Mouse (Mus musculus): ENCODE data around the gene Kcnip1.

Kcnip1 gene

DNA sequence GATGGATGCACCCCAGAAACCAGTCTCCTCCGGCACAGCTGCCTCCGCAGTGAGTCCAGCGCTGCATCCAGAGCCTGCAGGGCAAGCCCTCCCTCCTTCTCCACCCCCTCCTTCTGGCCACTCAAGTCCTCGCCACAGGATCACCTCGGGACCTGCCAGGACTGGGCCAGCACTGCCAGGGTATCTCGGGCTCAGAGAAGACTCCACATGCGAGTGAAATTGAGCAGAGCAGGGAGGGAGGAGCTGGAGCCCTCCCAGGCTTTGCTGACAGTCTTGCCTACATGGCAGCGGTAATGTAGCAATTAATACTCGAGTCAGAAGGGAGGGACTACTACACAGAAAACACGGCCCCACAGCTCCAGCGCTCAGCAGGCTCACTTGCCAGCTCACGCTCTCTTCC lies at the start of gene Kcnip1:
Gene Kcnip1, minus strand, starts transcription at position 215 of the 400 bp plus-strand sequence.
- DNase-seq (ENCODE audit: low spot score in 2 of 2) = no peak

DNA sequence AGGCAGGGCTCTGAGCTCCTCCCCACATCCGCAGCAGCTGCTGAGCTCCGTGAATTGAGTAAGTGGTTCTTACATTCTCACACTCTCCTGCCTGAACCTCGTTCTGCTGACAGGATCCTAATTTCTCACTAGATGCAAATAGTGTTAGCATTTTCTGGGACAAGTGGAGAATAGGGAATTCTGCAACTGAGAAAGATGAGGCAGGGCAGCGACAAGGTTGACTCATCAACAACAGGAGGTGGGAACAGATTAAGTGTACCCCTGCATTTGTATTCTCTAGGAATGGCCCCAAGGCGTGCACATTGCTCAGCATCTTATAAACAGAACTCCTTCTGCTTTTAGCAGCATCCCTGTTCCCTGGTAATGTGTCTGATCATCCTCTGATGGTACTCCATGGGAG lies 47.1 kb upstream of the Kcnip1 start:
- no peak for DNase-seq (ENCODE audit: low spot score in 2 of 2)

DNA sequence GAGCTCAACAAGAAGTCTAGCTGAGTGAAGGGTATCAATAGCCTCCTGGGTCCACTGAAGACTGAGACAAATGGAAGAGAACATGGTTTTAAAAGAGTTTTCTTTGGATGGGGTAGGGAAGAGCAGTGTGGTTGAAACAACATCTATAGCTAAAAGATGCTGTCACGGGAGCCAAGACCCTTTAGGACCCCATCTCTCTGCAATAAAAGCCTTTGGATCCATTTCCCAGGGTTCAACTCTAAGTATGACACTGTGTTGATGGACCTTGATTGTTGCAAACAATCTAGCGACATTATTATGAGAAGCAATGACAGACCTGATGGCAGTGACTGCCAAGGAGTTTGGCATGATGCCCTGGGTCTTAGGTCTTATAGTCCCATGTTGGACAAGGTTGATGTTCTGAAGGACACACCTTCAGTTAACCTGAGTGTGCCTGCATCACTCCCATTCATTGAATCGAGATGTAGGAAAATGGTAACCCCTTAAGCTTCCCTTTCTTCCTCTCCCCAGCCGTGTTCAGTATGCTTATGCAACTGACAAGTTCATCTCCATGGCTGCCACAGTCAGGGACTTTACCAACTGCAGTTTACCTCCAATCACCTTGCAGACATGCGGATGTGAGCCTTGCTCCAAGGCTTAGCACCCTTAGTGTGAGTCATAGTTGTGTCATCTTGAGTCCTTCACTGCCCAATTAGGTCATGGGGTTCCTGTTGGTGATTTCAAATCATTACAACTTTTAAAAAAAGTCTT lies 43.1 kb upstream of the Kcnip1 start:
- DNase-seq (ENCODE audit: low spot score in 2 of 2) = no peak

DNA sequence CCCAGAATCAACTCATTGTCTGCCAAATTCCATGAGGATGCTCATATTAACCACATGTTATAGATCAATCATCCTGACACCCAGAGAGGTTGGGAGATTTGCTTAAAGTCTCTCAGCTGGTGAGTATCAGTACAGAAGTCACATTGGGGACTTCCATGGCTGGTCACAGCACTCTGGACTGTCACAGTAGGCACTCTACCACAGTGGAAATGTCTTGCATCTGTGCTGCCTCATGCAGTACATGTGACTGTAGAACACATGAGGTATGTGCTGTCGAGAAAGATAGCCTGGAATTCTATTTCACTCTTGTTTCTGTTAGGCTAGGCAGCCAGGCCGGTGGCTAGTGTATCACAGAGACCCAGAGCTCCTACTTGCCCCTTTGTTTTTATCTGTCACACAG lies 41.8 kb upstream of the Kcnip1 start:
- DNase-seq (ENCODE audit: low spot score in 2 of 2) = no peak

DNA sequence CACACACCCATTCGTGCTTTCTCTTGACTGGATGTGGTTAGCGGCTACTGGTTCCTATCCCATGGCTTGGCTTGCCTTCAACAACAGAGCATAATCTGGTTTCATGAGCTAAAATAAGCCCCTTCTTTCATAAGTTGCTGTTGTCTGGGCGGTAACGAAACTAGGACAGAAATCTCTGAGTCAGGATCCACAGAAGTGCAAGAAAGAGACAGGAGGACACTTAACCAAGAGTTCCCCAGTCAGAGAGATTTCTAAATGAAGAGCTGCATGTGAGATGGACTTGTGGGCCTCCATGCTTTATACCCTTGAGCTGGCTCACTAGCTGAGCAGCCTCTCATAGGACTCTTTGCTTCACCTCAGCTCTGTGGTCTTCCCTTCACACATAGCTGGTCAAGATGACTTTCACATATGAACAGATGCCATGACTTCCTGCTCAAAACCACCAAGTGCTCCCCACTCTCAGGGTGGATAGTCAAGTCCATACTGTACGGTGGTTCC lies 41.1 kb upstream of the Kcnip1 start:
- DNase-seq (ENCODE audit: low spot score in 2 of 2) = no peak

DNA sequence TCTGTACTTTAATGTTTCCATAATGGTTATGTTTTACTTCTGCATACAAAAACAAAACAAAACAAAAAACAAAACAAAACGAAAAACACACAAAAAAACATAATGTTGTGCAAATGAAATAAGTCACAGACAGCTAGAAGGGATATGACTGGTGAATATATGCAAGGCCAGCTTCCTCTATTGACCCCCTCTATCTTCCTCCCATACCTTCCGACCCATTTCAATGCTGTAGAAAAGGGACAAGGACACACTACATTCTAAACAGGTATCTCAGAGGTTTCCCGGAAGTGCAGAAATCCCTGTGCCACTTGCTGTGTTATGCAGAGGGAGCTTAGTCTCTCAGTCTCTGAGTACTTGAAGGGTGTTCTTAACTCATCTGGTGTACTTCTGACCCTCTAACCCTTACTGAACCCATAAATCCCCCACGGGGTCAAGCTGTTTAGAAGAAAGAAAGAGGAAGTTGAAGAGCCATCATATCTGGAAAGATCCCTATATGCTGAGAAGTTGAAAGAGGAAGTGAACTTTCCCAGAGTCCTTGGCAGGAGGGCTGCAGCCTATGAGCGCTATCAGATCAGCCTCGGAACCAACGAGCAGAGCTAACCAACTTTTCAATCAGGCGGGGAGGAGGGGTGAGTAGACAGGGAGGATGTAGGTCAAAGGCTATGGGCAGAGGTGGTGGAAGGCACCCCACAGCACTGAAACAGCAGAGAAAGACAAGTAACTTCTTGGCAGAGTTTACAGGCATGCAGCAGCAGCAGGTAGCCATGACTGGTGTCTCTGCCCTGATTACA lies 38.3 kb upstream of the Kcnip1 start:
- no peak for DNase-seq (ENCODE audit: low spot score in 2 of 2)

DNA sequence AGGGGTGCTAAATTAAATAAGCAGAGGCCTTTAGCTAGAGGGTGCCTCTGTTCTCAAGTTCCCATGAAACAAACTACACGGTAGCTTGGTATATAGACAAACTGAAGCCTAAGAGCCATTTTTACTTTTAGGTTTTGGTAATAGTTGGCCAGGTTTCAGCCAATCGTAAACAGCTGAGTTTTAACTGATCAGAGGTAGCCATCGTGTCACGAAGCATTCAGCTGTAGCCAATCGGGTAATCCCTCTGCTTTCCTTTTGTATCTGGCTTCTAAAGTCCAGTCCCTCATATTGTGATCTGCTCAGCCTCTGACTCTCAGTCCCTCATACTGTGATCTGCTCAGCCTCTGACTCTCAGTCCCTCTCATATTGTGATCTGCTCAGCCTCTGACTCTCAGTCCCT lies 36.7 kb upstream of the Kcnip1 start:
- no peak for DNase-seq (ENCODE audit: low spot score in 2 of 2)

DNA sequence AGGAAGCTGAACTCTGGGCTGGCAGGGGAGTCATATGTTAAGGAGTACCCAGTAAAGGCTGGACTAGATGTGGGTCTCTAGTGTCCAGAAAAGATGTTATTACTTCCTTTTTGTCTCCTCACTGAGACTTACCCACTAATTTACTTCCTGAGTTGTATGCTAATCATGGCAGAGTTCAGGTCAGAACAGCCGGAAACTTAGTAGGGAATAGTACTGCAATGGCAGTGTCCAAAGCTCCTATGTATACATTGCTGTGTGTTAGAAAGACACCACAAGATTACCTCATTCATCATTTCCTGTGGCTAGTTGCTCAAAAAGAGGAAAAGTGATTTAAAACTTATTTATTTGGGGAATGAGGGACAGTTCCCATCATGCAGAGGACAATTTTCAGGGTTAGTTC lies 32.1 kb upstream of the Kcnip1 start:
- no peak for DNase-seq (ENCODE audit: low spot score in 2 of 2)

DNA sequence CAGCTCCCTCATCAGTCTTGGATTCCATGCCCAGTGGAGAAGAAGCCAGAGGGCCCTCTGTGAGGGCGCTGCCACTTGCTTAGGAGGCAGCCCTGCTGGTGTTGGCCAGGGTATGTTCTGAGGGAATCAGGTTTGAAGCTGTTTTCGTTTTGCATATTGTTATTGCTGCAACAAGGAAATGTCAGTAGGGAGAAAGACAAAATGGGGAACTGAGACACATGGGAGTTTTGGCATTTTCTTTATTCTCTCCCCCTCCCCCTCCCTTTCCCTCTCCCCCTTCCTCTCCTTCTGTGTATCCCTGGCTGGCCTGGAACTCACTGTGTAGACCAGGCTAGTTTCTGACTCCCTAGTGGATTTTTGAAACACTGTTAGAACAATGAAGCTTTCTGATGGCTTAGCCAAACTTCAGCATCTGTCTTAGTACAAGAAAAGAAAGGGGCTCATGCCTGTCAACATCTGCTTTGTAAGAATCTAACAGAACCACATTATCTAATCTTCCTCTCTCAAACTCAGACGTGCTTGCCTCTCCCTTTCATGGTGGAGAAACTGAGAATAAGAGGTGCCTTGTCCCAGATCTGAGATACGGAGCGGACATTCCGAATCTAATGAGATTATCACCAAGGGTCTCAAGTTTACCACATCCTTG lies 19.2 kb upstream of the Kcnip1 start:
- DNase-seq (ENCODE audit: low spot score in 2 of 2) = no peak

DNA sequence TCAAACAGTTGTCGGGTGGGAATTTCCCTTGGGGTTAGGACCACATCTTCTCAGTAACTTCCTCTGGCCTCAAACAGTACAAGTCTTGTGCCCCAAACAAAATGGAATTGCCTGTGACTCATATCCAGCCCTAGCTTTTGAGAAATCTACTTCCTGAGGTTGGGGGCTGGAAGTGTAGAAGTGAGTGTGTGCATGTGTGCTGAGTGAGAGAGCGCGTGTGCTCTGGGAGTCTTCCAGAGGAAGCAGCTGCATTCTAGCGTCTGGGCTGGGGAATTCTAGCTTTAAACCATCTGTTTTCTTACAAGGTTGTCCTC lies 17.9 kb upstream of the Kcnip1 start:
- no peak for DNase-seq (ENCODE audit: low spot score in 2 of 2)

DNA sequence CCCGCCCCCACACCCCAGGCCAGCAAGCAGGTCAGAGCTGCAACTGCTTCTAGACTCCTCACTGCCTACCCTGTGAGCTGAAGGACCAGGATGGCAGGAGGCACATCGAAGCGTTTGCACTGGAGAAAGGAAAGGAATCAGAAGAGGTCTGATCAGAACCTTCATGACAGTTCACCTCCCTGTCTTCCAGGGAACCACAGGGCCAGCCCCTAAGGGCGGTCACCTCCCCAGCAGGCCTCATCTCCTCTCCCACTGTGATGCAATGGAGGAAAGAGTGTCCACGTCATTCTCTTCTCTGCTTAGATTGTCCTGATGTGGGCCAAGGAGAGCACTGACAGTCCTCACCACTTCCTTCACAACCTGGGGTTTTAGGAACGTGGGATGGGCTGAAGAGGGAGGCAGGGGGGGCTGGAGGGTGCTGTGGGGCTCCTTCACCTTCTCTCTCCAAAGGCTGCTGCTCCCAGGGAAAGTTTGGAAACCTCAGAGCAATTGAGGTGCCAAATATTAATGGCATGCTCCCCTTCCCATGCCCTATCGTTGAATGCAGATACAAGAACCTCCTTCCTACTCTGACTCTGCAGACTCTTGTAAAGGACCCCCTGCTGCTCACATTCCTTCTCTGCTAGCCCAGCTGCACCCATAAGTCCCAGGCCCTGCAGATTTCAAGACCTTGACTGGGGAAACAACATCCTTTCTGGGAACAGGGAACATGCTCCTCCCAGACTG lies 17.3 kb upstream of the Kcnip1 start:
- no peak for DNase-seq (ENCODE audit: low spot score in 2 of 2)

DNA sequence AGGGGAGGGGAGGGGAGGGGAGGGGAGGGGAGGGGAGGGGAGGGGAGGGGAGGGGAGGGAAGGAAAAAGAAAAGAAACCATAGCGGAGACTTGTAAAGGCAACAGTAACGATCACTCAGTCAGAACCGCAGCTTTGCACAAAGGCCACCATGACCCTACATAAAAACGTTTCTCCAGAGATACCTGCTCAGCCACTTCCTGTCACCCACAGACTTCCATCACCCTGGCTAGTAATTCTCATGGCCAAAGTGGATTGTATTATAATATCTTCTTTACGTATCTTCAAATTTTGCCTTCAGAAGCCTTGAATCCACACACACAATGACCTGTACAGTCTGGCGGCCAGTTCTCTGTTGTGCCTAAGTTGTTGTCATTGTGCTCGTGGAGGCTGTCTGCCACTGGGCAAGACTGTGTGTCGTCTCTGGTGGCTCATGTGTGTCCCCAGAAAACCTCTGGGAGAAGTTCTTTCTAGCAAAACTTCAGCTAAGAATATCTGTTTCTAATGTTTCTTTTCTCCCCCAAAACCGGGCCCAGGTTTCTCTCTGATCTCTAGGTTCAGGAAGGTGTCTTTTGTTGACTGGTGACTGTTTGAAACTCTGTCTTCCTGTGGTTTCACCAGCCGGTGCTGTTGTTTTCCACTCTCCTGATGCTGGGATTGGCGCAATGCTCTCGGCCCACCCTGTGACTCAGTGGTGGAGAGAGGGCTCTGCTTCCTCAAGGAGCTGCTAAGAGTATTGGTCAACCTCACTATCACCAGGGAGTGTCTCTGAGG lies 16.6 kb upstream of the Kcnip1 start:
- no peak for DNase-seq (ENCODE audit: low spot score in 2 of 2)

DNA sequence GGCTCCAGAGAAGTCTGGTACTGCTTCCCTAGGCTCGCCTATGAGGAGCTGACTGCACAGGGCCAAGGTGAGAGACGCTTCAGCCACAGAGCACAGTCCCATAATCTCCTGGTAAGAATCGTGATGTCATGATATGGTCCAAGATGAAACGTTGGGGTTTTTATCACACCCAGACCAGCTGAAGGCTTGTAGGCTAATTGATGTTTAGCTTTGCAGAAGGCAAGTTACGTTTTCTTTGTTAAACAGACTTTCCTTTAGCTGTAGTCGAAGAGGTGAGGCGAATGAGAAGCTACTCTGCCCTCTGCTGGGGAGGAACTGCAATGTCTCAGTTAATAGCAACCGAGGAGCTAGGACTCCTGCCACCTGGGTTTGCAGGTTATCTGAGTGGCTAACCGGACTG lies 15.8 kb upstream of the Kcnip1 start:
- peak in 1 of 2 experiments; percentile 51 for DNase-seq (ENCODE audit: low spot score in 2 of 2)

DNA sequence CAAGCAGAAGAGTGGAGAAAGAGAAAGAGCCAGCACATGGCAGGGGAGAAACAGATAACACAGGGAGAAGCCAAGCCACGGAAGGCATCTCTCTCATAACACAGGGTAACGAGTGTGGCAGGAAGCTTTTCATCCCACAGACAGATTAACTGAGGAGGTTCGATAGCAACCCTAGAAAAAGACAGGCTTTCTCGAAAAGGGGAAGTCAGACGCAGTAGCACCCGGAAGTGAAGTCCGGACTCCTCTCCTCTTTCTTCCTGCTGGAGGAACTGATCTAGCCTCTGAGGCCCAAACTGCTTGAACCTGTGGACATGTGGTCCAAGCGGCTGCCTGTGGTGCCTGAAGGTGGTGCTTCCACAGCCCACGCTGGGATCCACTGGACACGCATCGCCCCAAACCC lies 15.3 kb upstream of the Kcnip1 start:
- DNase-seq (ENCODE audit: low spot score in 2 of 2) = no peak

DNA sequence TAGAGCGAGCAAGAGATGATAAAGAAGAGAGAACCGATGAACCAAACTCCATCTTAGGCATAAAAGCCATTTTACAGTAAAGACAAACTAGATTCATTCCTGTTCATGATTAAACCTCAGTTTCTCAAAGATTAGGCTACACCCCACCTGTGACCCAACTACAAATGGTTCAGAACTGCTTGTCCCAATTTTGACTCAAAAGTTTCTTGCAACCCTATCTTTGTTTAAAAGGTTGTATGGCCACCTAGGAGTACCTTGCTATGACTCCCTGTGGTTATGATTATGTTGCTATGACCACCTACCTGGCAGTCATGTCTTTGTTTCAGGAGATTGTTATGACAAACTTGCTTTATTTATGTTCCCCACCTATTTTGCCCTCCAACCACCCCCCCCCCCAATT lies 14.7 kb upstream of the Kcnip1 start:
- DNase-seq (ENCODE audit: low spot score in 2 of 2) = no peak

DNA sequence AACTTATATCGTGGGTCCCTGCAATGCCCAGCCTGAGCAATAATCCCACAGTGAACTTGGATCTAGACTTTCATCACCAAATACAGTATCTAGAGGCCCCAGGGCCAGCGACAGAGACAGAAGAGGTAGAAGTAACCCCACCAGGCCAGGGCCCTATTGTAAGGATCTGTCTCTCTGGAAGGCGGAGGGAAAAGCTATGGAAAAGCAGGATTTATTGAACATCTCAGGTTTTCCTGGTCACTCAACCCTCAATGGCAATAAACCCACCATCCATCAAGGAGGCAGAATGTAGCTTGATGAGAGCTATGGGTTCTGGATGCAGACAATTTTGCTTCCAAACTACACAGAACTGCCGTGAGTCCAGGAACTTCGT lies 9.6 kb upstream of the Kcnip1 start:
- DNase-seq (ENCODE audit: low spot score in 2 of 2) = no peak

DNA sequence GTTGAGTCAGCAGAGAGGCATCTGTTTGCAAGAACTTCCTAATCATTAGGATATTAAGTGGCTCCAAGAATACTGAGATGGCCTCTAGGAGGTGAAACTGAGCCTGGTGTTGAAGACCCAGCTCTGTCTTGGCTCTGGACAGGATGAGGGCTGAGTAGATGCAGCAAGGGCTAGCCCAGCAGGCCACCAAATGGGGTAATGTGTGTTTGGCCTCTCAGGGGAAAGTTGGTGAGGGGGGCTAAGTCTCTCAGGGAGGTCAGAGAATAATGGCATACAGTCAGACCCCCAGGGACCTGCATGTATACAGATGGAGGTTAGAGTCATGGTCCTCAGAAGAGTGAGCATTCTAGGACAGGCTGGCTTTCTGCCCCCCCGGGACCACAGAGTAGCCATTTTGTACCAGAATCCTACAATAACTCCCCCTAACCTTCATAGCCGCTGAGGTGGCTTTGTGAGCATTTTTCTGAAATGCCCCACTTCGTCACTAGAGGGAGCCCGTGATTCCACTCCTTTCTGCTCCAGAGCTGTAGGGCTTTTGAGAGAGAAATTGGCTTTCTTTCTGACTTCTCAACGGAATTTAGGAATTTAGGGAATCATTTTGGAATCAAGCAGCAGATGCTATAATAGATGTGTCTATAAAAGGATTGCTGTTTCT lies 9.1 kb upstream of the Kcnip1 start:
- peak in 1 of 2 experiments; percentile 42 for DNase-seq (ENCODE audit: low spot score in 2 of 2)

DNA sequence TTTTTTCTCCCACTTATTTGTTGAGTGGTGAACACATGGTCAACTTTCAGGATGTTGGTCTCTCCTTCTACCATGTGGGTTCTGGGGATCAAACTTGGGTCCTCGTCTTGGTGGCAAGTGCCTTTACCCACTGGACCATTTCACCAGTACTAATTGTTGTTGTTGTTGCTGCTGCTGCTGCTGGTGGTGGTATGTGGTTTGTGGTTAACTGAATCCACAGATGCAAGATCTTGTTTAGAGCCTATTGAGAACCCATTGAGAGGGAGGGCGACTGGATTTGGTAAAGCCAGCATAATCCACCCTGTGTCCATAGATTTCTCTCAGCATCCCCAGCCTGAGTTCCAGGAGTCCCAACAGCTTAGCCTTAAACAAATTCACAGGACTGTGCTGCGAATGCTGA lies 7.5 kb upstream of the Kcnip1 start:
- no peak for DNase-seq (ENCODE audit: low spot score in 2 of 2)

DNA sequence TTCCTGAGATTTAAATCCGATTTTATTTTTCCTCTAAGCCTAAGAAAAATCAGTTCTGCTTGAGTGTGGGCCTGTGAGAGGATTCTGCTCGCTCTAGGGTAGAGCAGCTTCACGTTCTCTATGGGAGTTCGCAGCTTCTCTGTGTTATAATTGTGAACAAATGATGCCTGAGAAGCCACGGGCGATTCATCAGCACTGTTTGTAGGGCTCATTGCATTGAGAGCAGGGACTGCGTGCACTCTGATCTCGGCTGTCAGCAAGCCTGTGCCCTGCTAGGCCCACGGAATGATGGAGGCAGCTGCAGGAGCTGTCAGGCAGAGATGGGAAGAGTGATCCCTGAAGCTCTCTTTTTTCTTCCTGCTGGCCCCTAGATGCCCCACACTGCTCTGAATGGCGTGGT lies 5.3 kb upstream of the Kcnip1 start:
- no peak for DNase-seq (ENCODE audit: low spot score in 2 of 2)

DNA sequence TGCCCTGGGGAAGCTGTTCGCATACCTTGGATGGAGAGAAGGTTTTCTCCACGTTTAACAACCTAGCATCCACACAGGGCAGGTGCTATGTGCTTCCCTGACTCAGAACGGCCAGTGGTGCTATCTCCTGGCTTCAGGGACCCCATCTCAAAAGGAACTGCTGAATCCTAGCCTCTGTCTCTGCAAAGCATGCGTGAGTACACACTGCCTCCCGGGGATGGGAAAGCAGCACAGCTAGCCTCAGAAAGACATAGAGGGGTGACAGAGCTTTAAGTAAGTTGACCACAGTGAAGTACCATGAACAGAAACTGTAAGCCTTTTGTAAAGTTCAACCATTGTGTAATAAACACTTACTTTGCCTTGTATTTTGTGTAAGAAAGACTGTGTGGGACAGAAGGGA lies 544 bp upstream of the Kcnip1 start:
- no peak for DNase-seq (ENCODE audit: low spot score in 2 of 2)

DNA sequence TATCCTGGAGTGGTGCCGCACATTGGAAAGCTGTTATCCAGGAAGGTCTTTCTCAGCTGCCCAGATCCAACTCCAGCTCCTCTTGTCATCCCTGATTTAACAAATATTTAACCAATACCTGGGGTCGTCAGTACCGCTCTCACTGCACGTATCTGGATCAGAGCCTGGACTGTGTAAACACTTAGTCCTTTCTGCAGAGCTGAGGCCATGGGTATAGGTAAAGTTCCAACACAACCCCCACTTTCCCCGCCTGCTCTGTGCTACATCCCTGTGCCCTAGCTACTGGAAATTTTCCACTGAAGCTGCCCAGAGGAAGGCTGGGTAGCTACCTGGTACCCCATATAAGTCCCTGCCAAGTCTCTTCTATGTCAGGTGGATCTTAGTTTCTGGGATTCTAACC lies 3.0 kb downstream of the Kcnip1 start:
- no peak for DNase-seq (ENCODE audit: low spot score in 2 of 2)

All from frontal cortex, postnatal 10 days (tissue).